Comparison of ENCODE assay signal across 9 mouse cellular contexts in the genomic region with DNA sequence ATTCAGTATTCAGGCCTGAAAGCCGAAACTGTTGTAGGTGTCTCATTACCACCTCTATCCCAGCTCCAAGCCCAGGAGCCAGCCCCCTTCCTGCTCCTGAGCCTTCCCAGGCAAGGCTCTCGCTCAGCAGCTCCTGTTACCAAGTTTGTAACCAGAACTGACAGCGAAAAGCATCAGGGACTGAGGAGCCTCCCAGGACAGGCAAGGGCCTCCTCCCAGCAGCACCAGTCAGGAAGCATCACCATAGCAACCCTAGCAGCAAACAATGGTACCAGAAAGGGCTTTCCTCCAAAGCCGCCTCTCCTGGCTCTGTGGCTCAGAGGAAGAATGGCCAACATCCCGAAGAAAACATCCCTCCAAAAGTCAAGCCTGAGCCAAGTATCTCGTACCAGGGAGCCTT. TPM values are rescaled to one million over a fixed set of nuclear protein-coding genes. Genes with fewer than 3 reads are reported as not detected.
A peak's percentile ranks its signal among the peaks of the same experiment; 100 is the strongest.
DNase-seq lines count a peak whose midpoint lies in the region; ATAC-seq lines count a peak whose summit lies in the region.
"Had no signal": no experiment of that assay in that cellular context is flagged by ENCODE, and none has a peak within 500 bp of the region (broad histone marks: within the 10 kb centered on the region; RNA-seq: fewer than 3 reads in every experiment).

Tex52 (plus strand) TSS at position 265 of the 400 bp plus-strand sequence.
Gm44596 (plus strand) TSS at position 312 of the 400 bp plus-strand sequence.

- peaks cover 27% of the 10 kb centered on the region for H3K36me3 ChIP-seq in intestine, embryonic 16.5 days (ENCODE audit: control insufficient read depth, insufficient read depth, low read length)
- H3K36me3 ChIP-seq in intestine, embryonic 15.5 days: peaks cover 50% of the 10 kb centered on the region
- peaks cover 62% of the 10 kb centered on the region for H3K36me3 ChIP-seq in forebrain, embryonic 12.5 days (replicated peaks)

- H3K4me2 ChIP-seq in intestine, embryonic 16.5 days (ENCODE audit: low read depth, low read length): no peak within 1 kb of the TSS
- H3K4me2 ChIP-seq in intestine, embryonic 15.5 days (replicated peaks): no peak within 1 kb of the TSS
- no peak within 1 kb of the TSS for H3K4me2 ChIP-seq in forebrain, embryonic 12.5 days

- H3K4me3 ChIP-seq in intestine, embryonic 16.5 days (ENCODE audit: low read length): no peak within 1 kb of the TSS
- no peak within 1 kb of the TSS for H3K4me3 ChIP-seq in intestine, embryonic 15.5 days (replicated peaks)
- no peak within 1 kb of the TSS for H3K4me3 ChIP-seq in forebrain, embryonic 12.5 days (replicated peaks)

- peak; percentile 33 for DNase-seq in heart, postnatal 4 days
- DNase-seq in lung, postnatal 10 days: peak; percentile 71
- DNase-seq in telencephalon, adult 2 months (ENCODE audit: low read depth, low spot score): peak; percentile 49
- DNase-seq in natural killer cell, adult 2 months (ENCODE audit: low spot score in 2 of 2): no peak

- no peaks in the 10 kb centered on the region for H3K9me3 ChIP-seq in intestine, embryonic 16.5 days (ENCODE audit: control insufficient read depth, low read length)
- H3K9me3 ChIP-seq in intestine, embryonic 15.5 days: no peaks in the 10 kb centered on the region
- no peaks in the 10 kb centered on the region for H3K9me3 ChIP-seq in forebrain, embryonic 12.5 days

- H3K27me3 ChIP-seq in intestine, embryonic 16.5 days (replicated peaks; ENCODE audit: control insufficient read depth, insufficient read depth, low read length): no peaks in the 10 kb centered on the region
- H3K27me3 ChIP-seq in intestine, embryonic 15.5 days (replicated peaks): no peaks in the 10 kb centered on the region
- no peaks in the 10 kb centered on the region for H3K27me3 ChIP-seq in forebrain, embryonic 12.5 days

- H3K27ac ChIP-seq in intestine, embryonic 16.5 days (ENCODE audit: low read length): no peak within 1 kb of the TSS
- no peak within 1 kb of the TSS for H3K27ac ChIP-seq in intestine, embryonic 15.5 days
- no peak within 1 kb of the TSS for H3K27ac ChIP-seq in forebrain, embryonic 12.5 days

- H3K9ac ChIP-seq in intestine, embryonic 16.5 days (ENCODE audit: low read depth, low read length): no peak within 1 kb of the TSS
- no peak within 1 kb of the TSS for H3K9ac ChIP-seq in intestine, embryonic 15.5 days
- 0 out of 2 replicates have a peak within 1 kb of the TSS, but pooled peaks have one; percentile 7 for H3K9ac ChIP-seq in forebrain, embryonic 12.5 days

- no peaks in the 10 kb centered on the region for H3K4me1 ChIP-seq in intestine, embryonic 16.5 days (ENCODE audit: control insufficient read depth, insufficient read depth, low read length)
- no peaks in the 10 kb centered on the region for H3K4me1 ChIP-seq in intestine, embryonic 15.5 days (replicated peaks)
- H3K4me1 ChIP-seq in forebrain, embryonic 12.5 days: peaks cover 16% of the 10 kb centered on the region

- WGBS in intestine, embryonic 16.5 days: 43% methylated on average over 6 of the region's 6 CpGs
- 54% methylated on average over 6 of the region's 6 CpGs for WGBS in intestine, embryonic 15.5 days
- 8% methylated on average over 6 of the region's 6 CpGs for WGBS in forebrain, embryonic 12.5 days

- 0 out of 2 replicates have a peak, but pooled peaks have one; percentile 45 for ATAC-seq in intestine, embryonic 16.5 days
- no peak for ATAC-seq in intestine, embryonic 15.5 days
- ATAC-seq in forebrain, embryonic 12.5 days (ENCODE audit: low FRiP score): peak; percentile 83; the same call in 1 of the 2 replicates
- ATAC-seq in CD4-positive, CD25-positive, alpha-beta regulatory T cell, adult 4 months: no peak

RNA-seq across cellular contexts. Expression of gene Tex52, which starts in this region (rescaled TPM):
- polyA plus RNA-seq in intestine, embryonic 16.5 days (2015; fragmentation: Nextera tagmentation; extraction: Ambion mirVana): 0.22 TPM in 1 of 2 replicates, not detected in the other
- polyA plus RNA-seq in intestine, embryonic 15.5 days (2015; fragmentation: Nextera tagmentation; extraction: Ambion mirVana): 0.13 and 0.16 TPM in 2 replicates
- polyA plus RNA-seq in forebrain, embryonic 12.5 days (2016; fragmentation: Nextera tagmentation; extraction: Ambion mirVana): 0.88 and 1.0 TPM in 2 replicates
- total RNA-seq in heart, postnatal 4 days (2021): not detected
- polyA plus RNA-seq in CD4-positive, CD25-positive, alpha-beta regulatory T cell, adult 4 months (2017; shearing (Covaris generic)): not detected

RNA-seq across cellular contexts. Expression of gene Gm44596, which starts in this region (rescaled TPM):
- not detected in 2 replicates for polyA plus RNA-seq in intestine, embryonic 16.5 days (2015; fragmentation: Nextera tagmentation; extraction: Ambion mirVana)
- polyA plus RNA-seq in intestine, embryonic 15.5 days (2015; fragmentation: Nextera tagmentation; extraction: Ambion mirVana): not detected in 2 replicates
- polyA plus RNA-seq in forebrain, embryonic 12.5 days (2016; fragmentation: Nextera tagmentation; extraction: Ambion mirVana): not detected in 2 replicates
- total RNA-seq in heart, postnatal 4 days (2021): not detected
- polyA plus RNA-seq in CD4-positive, CD25-positive, alpha-beta regulatory T cell, adult 4 months (2017; shearing (Covaris generic)): not detected
- total RNA-seq: left cerebral cortex, postnatal 14 days had no signal

Comparison
In these comparisons a context has a peak if more than half of its experiments do, and no peak if none do; other contexts are left out.
1. Peak in ATAC-seq in intestine, embryonic 16.5 days; RNA of the genes that start here not detected or under 1 TPM.
2. Peak in DNase-seq in heart, postnatal 4 days; RNA of the genes that start here not detected or under 1 TPM.
3. DNase-seq: peak in lung, postnatal 10 days (single experiment) and telencephalon, adult 2 months (single experiment); none in natural killer cell, adult 2 months (0 of 2).